Mouse (Mus musculus) limb, embryonic 10.5 days (tissue): ENCODE measurements around the gene Pabpc4. TPM values are rescaled to one million over a fixed set of nuclear protein-coding genes. Genes with fewer than 3 reads are reported as not detected.
A peak's percentile ranks its signal among the peaks of the same experiment; 100 is the strongest.

ENCODE experiments used
- DNase-seq: peaks from one replicate; pipeline ENCODE4 v3.0.0-alpha.2; 2017; ENCODE audit warnings: low spot score
- H3K27ac ChIP-seq: fragments of 300-500 bp; sonication (generic); 2 replicates; pipeline ENCODE4 v1.5.1; 2016; ENCODE audit warnings: mild to moderate bottlenecking
- H3K27me3 ChIP-seq: fragments of 300-500 bp; sonication (generic); 2 replicates; pipeline ENCODE4 v1.6.1; 2016; ENCODE audit warnings: low read depth, mild to moderate bottlenecking; ENCODE audit not compliant: poor library complexity, severe bottlenecking
- H3K36me3 ChIP-seq: fragments of 300-500 bp; sonication (generic); 2 replicates; pipeline ENCODE4 v1.6.1; 2016; ENCODE audit warnings: mild to moderate bottlenecking, moderate library complexity
- H3K4me1 ChIP-seq: fragments of 300-500 bp; sonication (generic); 2 replicates; pipeline ENCODE4 v1.6.1; 2016
- H3K4me3 ChIP-seq: fragments of 300-500 bp; sonication (generic); 2 replicates; pipeline ENCODE4 v1.5.1; 2016; ENCODE audit warnings: mild to moderate bottlenecking, moderate library complexity
- H3K9me3 ChIP-seq: fragments of 300-500 bp; sonication (generic); replicated peaks from 2 replicates; pipeline ENCODE4 v1.6.1; 2016; ENCODE audit warnings: mild to moderate bottlenecking
- WGBS: fragments of 180-500 bp; shearing (Covaris S2); methylation state at CpG from one replicate; pipeline ENCODE4 v1.1.7; 2016; 5-methylcytosine and 5-hydroxymethylcytosine counted together
- polyA plus RNA-seq: library from polyadenylated mRNA; unstranded; fragments of >200 nt; fragmentation: Nextera tagmentation; extraction: Ambion mirVana; gene quantifications from 2 replicates; pipeline ENCODE4 v1.2.1, GENCODE M21; 2016

Gene Pabpc4
- polyA plus RNA-seq, 1 experiment from 2014 or later = 54.1 TPM

GRCm38 (mm10) chr4:123235835-123236430, 26.2 kb upstream of the Pabpc4 start:
- WGBS = 72% methylated on average over 9 of the region's 9 CpGs
- no peak for DNase-seq
- H3K9me3 ChIP-seq = no peaks in the 10 kb centered on the region
- H3K4me3 ChIP-seq = no peak overlapping the region
- H3K4me1 ChIP-seq = peaks cover 57% of the 10 kb centered on the region
- H3K27ac ChIP-seq = 0 out of 2 replicates have a peak overlapping the region, but pooled peaks have one; percentile 4
- H3K36me3 ChIP-seq = no peaks in the 10 kb centered on the region
- peaks cover 91% of the 10 kb centered on the region for H3K27me3 ChIP-seq

- DNase-seq = no peak
- WGBS = 88% methylated on average over 13 of the region's 13 CpGs
- peaks cover 57% of the 10 kb centered on the region for H3K4me1 ChIP-seq
- H3K27me3 ChIP-seq = peaks cover 94% of the 10 kb centered on the region
- no peak overlapping the region for H3K27ac ChIP-seq
- H3K36me3 ChIP-seq = no peaks in the 10 kb centered on the region
- H3K4me3 ChIP-seq = no peak overlapping the region
- H3K9me3 ChIP-seq = no peaks in the 10 kb centered on the region
Measured at GRCm38 (mm10) chr4:123236431-123237031, 25.6 kb upstream of the Pabpc4 start.

- 74% methylated on average over 6 of the region's 6 CpGs for WGBS
- Histone ChIP-seq H3K36me3 (no peaks in the 10 kb centered on the region), H3K27me3 (peaks cover 85% of the 10 kb centered on the region), H3K9me3 (no peaks in the 10 kb centered on the region), H3K4me3 (no peak overlapping the region), H3K4me1 (peaks cover 57% of the 10 kb centered on the region), H3K27ac (peak overlapping the region; percentile 50; the same call in 1 of the 2 replicates)
- DNase-seq = no peak
Measured at GRCm38 (mm10) chr4:123237386-123238266, 24.5 kb upstream of the Pabpc4 start.

DNA sequence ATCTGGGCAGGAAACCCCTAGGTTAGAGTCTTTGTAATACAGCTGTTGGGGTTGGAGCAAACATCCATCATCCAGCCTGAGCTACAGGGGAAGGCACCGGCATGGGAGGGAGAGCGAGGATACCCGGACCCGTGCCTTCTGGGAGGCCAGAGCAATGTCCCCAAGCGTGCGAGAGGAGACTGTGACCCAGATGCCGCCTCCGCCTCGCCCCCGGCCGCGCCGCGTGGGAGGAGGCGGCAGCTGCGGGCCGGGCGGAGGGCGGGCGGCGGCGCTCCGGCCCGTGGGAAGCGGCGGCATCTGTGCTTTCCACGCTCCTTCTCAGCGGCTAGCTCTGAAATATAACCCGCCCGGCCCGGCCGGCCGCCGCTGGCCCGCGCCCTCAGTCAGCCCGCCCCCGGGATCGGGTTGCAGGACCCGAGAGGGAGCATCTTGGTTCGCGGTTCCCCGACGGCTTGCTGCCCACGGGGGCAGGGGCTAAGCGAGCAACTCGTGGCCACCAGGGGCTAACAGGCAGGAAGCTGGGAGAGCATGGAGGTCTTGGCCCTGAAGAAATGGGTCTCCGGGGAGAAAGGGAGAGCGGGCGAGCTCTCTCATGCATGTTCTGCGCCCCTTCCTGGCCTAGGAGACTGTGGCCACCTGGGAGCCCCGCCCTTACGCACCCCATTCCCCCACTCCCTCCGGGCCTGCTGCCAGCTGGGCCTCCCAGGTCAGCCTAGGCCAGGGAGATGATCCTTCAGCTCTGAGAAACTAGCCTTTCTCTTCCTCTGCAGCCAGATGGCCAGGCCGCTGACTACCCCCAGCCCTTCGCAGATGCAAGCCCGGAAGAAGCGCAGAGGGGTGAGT, 22.6 kb upstream of the Pabpc4 start:
- Histone ChIP-seq H3K27me3 (peaks cover 65% of the 10 kb centered on the region), H3K4me1 (peaks cover 51% of the 10 kb centered on the region), H3K4me3 (peak overlapping the region; percentile 47), H3K36me3 (no peaks in the 10 kb centered on the region), H3K9me3 (no peaks in the 10 kb centered on the region), H3K27ac (peak overlapping the region; percentile 80)
- peak; percentile 84 for DNase-seq
- 4% methylated on average over 58 of the region's 58 CpGs for WGBS

DNA sequence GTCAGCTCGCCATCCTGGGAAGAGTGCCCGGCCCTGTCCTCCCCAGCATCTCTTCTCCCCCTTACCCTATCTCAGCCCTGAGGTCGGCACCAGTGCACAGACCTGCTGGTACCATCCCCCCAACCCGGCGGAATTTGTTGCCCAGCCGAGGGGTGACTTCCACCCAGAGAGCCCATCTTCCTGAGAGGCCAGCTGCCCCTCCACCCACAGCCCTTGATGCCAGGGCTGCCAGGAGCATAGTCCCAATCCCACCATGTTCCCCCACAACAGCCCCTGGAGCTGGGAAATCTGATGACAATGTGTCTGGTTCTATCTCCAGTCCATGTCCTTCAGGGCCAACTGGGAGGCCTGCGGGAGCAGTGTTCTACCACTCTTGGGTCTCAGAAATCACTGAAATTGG, 15.9 kb upstream of the Pabpc4 start:
- H3K27ac ChIP-seq = no peak overlapping the region
- WGBS = 88% methylated on average over 7 of the region's 7 CpGs
- H3K27me3 ChIP-seq = peaks cover 5% of the 10 kb centered on the region; the same call in 1 of the 2 replicates
- H3K9me3 ChIP-seq = no peaks in the 10 kb centered on the region
- no peak overlapping the region for H3K4me3 ChIP-seq
- no peaks in the 10 kb centered on the region for H3K36me3 ChIP-seq
- DNase-seq = no peak
- peaks cover 19% of the 10 kb centered on the region for H3K4me1 ChIP-seq

DNA sequence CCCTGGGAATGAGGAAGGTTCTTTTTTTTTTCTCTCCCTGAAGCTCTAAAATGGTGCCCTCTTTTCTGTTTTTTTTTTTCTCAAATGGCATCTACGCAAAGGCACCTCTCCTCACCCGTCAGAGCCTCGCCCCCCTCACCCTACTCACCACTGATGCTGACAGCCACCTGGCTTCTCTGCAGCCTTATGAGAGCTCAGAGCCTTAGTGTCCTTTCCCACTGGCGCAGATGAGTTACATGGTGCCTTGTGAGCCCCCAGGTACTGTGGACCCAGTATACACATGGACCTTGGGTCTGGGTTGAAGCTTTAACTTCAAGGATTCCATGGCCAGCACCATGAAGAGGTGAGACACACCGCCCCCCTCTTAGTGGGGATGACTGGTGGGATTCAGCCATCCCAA, 15.5 kb upstream of the Pabpc4 start:
- 0 out of 2 replicates have a peak overlapping the region, but pooled peaks have one; percentile 10 for H3K27ac ChIP-seq
- H3K36me3 ChIP-seq = no peaks in the 10 kb centered on the region
- H3K27me3 ChIP-seq = peaks cover under 1% of the 10 kb centered on the region; the same call in 1 of the 2 replicates
- no peak for DNase-seq
- peaks cover 19% of the 10 kb centered on the region for H3K4me1 ChIP-seq
- no peaks in the 10 kb centered on the region for H3K9me3 ChIP-seq
- WGBS = 92% methylated on average over 5 of the region's 5 CpGs
- no peak overlapping the region for H3K4me3 ChIP-seq

GRCm38 (mm10) chr4:123247147-123247880, 14.8 kb upstream of the Pabpc4 start:
- DNase-seq = no peak
- no peaks in the 10 kb centered on the region for H3K9me3 ChIP-seq
- H3K27ac ChIP-seq = 0 out of 2 replicates have a peak overlapping the region, but pooled peaks have one; percentile 10
- 64% methylated on average over 7 of the region's 7 CpGs for WGBS
- H3K27me3 ChIP-seq = no peaks in the 10 kb centered on the region; the same call in 1 of the 2 replicates
- no peaks in the 10 kb centered on the region for H3K36me3 ChIP-seq
- no peak overlapping the region for H3K4me3 ChIP-seq
- peaks cover 19% of the 10 kb centered on the region for H3K4me1 ChIP-seq

DNA sequence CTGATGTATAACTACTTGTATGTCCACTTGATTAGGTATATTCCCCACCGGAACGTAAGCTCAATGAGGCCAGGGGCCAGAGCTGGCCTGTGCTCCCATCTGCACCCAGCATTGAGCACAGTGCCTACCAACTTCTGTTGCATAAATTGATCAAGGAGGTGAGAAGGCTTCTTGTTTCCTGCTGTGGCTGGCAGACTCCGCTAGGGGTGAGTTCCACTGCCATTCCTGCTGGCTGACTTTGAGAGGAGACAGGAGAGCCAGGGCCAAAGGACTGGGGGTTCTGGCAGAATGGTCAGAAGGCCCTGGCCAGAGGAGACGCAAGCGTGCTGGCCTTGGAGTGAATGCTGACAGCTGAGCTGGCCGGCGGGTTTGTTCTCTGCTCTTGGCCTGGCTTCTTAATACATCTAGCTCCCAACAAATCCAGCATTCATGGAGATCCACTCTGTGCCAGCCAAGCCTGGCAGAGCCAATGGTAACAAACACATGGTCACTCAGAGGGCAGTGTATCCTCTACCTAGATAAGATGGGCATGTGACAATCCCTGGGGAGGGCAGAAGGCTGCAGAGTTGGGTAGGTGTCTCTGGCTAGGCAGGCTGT, 13.1 kb upstream of the Pabpc4 start:
- no peaks in the 10 kb centered on the region for H3K9me3 ChIP-seq
- H3K27me3 ChIP-seq = no peaks in the 10 kb centered on the region; the same call in 1 of the 2 replicates
- H3K27ac ChIP-seq = no peak overlapping the region
- H3K4me1 ChIP-seq = peaks cover 14% of the 10 kb centered on the region
- no peak for DNase-seq
- no peaks in the 10 kb centered on the region for H3K36me3 ChIP-seq
- no peak overlapping the region for H3K4me3 ChIP-seq
- WGBS = 78% methylated on average over 7 of the region's 7 CpGs

DNA sequence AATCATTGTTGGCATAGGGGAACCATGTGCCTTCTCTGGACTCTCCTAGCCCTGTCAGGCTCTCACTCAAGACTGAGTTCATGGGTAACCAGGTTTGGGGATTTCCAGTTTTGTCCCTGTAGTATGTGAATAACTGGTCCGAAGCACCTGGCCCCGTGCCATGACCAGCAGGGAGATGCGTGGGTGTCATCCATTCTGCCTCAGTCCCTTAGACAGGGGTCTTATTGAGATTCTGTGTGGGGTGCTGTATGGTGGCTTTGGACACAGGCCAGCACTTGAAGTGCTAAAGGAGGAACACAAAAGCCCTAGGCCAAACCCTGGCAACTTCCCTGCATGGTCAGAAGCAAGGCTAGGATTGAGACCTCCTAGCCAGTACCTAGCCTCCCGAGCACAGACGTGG, 9.9 kb upstream of the Pabpc4 start:
- no peaks in the 10 kb centered on the region for H3K9me3 ChIP-seq
- no peak overlapping the region for H3K27ac ChIP-seq
- H3K36me3 ChIP-seq = no peaks in the 10 kb centered on the region
- H3K4me1 ChIP-seq = peaks cover 8% of the 10 kb centered on the region
- H3K27me3 ChIP-seq = no peaks in the 10 kb centered on the region; the same call in 1 of the 2 replicates
- 88% methylated on average over 5 of the region's 5 CpGs for WGBS
- no peak overlapping the region for H3K4me3 ChIP-seq
- DNase-seq = no peak

GRCm38 (mm10) chr4:123254617-123255016, 7.5 kb upstream of the Pabpc4 start:
- no peaks in the 10 kb centered on the region for H3K9me3 ChIP-seq
- 31% methylated on average over 5 of the region's 5 CpGs for WGBS
- H3K36me3 ChIP-seq = no peaks in the 10 kb centered on the region
- no peak overlapping the region for H3K4me3 ChIP-seq
- no peak for DNase-seq
- H3K27ac ChIP-seq = no peak overlapping the region
- no peaks in the 10 kb centered on the region for H3K4me1 ChIP-seq
- no peaks in the 10 kb centered on the region for H3K27me3 ChIP-seq

DNA sequence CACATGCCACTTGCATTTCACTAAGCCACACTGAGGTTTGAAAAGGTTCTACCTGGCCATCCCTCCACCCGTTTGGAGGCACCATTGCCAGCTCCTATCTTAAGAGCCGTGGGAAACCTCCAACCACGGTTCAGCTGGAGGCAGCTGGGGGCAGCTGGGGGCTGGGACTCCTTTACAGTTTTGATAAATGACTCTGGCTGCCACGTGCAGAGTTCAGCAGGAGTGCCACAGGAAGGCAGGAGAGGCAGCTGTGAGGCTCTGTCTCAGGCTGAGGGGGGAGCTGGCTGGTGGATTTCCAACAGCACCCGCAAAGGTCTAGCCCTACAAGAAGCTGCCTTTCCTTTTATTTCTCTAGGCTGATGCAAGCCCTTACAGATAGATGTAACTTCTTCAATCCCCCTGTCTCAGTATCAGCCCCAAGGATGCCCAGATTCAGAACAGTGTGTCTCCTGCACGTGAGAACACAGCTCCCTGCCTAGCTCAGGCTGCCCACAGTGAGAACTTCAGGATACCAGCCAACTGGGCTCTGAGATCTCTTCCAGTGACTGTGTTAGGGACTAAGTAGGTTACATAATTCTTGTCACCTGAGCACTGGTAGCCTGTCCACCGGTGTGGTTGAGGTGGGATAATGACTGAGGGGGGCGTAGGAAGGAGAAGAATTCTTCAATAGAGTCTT, 1.9 kb upstream of the Pabpc4 start:
- Histone ChIP-seq H3K4me1 (peaks cover 15% of the 10 kb centered on the region), H3K9me3 (no peaks in the 10 kb centered on the region), H3K4me3 (no peak overlapping the region), H3K36me3 (no peaks in the 10 kb centered on the region), H3K27me3 (no peaks in the 10 kb centered on the region), H3K27ac (no peak overlapping the region)
- 41% methylated on average over 8 of the region's 8 CpGs for WGBS
- peak; percentile 61 for DNase-seq
